Mouse (Mus musculus) embryo, embryonic 11 days (tissue): ENCODE results near the gene Pgam5.

ENCODE experiments used
- DNase-seq: peaks from one replicate; pipeline ENCODE4 v3.0.0-alpha.2; 2015

The Pgam5 gene

DNA sequence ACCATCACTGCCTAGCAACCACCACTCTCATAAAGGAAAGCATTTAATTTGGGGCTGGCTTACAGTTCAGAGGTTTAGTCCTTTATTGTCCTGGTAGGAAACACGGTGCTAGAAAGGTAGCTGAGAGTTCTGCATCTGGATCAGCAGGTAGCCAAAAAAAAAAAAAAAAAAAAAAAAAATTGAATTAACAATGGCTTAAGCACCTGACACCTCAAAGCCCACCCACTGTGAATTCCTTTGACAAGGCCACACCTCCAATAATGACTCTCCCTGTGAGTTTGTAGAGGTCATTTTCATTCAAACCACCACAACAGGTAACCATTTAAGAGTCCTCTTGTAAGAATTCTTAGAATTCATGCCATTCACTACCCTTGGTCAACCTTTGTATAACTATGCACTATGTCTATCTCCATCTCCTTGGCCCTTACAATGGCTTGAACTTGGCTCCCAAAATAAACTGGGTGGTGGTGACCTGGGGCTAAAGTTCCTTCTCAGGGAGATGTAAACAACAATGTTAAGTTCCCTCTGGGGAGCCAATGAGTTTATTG, 42.3 kb downstream of the Pgam5 start:
- DNase-seq, result no peak

- no peak for DNase-seq
Measured at GRCm38 (mm10) chr5:110225056-110225455, 44.7 kb downstream of the Pgam5 start.

- no peak for DNase-seq
Measured at GRCm38 (mm10) chr5:110222757-110223156, 47.0 kb downstream of the Pgam5 start.

DNA sequence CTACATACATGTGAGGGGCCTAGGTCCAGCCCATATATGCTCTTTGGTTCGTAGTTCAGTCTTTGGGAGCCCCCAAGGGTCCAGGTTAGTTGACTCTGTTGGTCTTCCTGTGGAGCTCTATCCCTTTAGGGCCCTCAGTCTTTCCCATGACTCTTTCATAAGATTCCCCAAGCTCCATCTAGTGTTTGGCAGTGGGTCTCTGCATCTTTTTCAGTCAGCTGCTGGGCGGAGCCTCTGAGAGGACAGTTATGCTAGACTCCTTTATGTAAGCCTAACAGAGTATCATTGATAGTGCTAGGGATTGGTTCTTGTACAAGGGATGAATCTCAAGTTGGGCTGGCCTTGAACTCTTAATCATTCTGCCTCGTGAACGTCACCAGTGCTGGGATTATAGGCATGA, 49.4 kb downstream of the Pgam5 start:
- no peak for DNase-seq

- no peak for DNase-seq
Measured at GRCm38 (mm10) chr5:110216780-110217179, 52.9 kb downstream of the Pgam5 start.

- DNase-seq, result no peak
Measured at GRCm38 (mm10) chr5:110211312-110211711, 58.4 kb downstream of the Pgam5 start.
